Mouse (Mus musculus): ENCODE results near the gene Zfp574.

The Zfp574 gene

GRCm38 (mm10) chr7:25073924-25074323 lies 1.6 kb downstream of the Zfp574 start:
- no peak for DNase-seq

GRCm38 (mm10) chr7:25076296-25076662 lies 3.9 kb downstream of the Zfp574 start:
- DNase-seq, result no peak

- peak; percentile 96 to 98 for DNase-seq
Observed at GRCm38 (mm10) chr7:25076663-25077413, 4.5 kb downstream of the Zfp574 start.

GRCm38 (mm10) chr7:25077414-25077755 lies 5.0 kb downstream of the Zfp574 start:
- DNase-seq, result no peak

GRCm38 (mm10) chr7:25079496-25080026 lies 7.2 kb downstream of the Zfp574 start:
- DNase-seq, result no peak

- DNase-seq, result no peak
Observed at GRCm38 (mm10) chr7:25080431-25080830, 8.1 kb downstream of the Zfp574 start.

- DNase-seq, result peak; percentile 78 to 82
Observed at GRCm38 (mm10) chr7:25082510-25082909, 10.1 kb downstream of the Zfp574 start.

- no peak for DNase-seq
Observed at GRCm38 (mm10) chr7:25084621-25085020, 12.3 kb downstream of the Zfp574 start.

GRCm38 (mm10) chr7:25086656-25087055 lies 14.3 kb downstream of the Zfp574 start:
- DNase-seq, result no peak

GRCm38 (mm10) chr7:25087256-25087912 lies 15.0 kb downstream of the Zfp574 start:
- DNase-seq, result no peak

GRCm38 (mm10) chr7:25087972-25088371 lies 15.6 kb downstream of the Zfp574 start:
- no peak for DNase-seq

GRCm38 (mm10) chr7:25088531-25088930 lies 16.2 kb downstream of the Zfp574 start:
- no peak for DNase-seq

GRCm38 (mm10) chr7:25088968-25089367 lies 16.6 kb downstream of the Zfp574 start:
- DNase-seq, result no peak

GRCm38 (mm10) chr7:25089875-25090274 lies 17.5 kb downstream of the Zfp574 start:
- no peak for DNase-seq

GRCm38 (mm10) chr7:25098169-25098568 lies 25.8 kb downstream of the Zfp574 start:
- no peak for DNase-seq

- no peak for DNase-seq
Observed at GRCm38 (mm10) chr7:25099581-25099980, 27.2 kb downstream of the Zfp574 start.

- DNase-seq, result peak; percentile 93 to 96
Observed at GRCm38 (mm10) chr7:25105411-25106160, 33.2 kb downstream of the Zfp574 start.

- DNase-seq, result no peak
Observed at GRCm38 (mm10) chr7:25106790-25107502, 34.6 kb downstream of the Zfp574 start.

- DNase-seq, result no peak
Observed at GRCm38 (mm10) chr7:25109355-25109754, 37.0 kb downstream of the Zfp574 start.

- peak; percentile 63 to 65 for DNase-seq
Observed at GRCm38 (mm10) chr7:25110336-25110735, 38.0 kb downstream of the Zfp574 start.

GRCm38 (mm10) chr7:25112178-25112955 lies 40.0 kb downstream of the Zfp574 start:
- peak; percentile 81 to 85 for DNase-seq

Measured in cerebellum, postnatal 10 days (tissue).